Mouse (Mus musculus): ENCODE measurements around the gene Gal3st2c. TPM values are rescaled to one million over a fixed set of nuclear protein-coding genes. Genes with fewer than 3 reads are reported as not detected.

Gene Gal3st2c
- polyA plus RNA-seq (2015; fragmentation: Nextera tagmentation; extraction: Ambion mirVana) = not detected in 2 replicates

GRCm38 (mm10) chr1:93990209-93990608, at the start of gene Gal3st2c:
Gene Gal3st2c (plus strand): TSS chr1:93990509.

GRCm38 (mm10) chr1:94020151-94020550, 29.8 kb downstream of the Gal3st2c start, which contains the start of gene Neu4:
Gene Neu4 (plus strand): TSS chr1:94020451.

GRCm38 (mm10) chr1:94052373-94052772, 62.1 kb downstream of the Gal3st2c start, which contains the start of gene Pdcd1:
Gene Pdcd1 (minus strand): TSS chr1:94052553.

Other genes starting within 250 kb of the Gal3st2c start
- 77.8 and 96.4 TPM in 2 replicates for gene Atg4b, start 239.0 kb upstream of the Gal3st2c start, polyA plus RNA-seq (2015; fragmentation: Nextera tagmentation; extraction: Ambion mirVana)
- 19.3 and 19.6 TPM in 2 replicates for gene Thap4, start 235.6 kb upstream of the Gal3st2c start, polyA plus RNA-seq (2015; fragmentation: Nextera tagmentation; extraction: Ambion mirVana)
- gene Dtymk, start 188.6 kb upstream of the Gal3st2c start, polyA plus RNA-seq (2015; fragmentation: Nextera tagmentation; extraction: Ambion mirVana) = 214 and 231 TPM in 2 replicates
- gene Ing5, start 186.5 kb upstream of the Gal3st2c start, polyA plus RNA-seq (2015; fragmentation: Nextera tagmentation; extraction: Ambion mirVana) = 11.7 and 12.3 TPM in 2 replicates
- 7.0 and 7.8 TPM in 2 replicates for gene D2hgdh, start 165.6 kb upstream of the Gal3st2c start, polyA plus RNA-seq (2015; fragmentation: Nextera tagmentation; extraction: Ambion mirVana)
- not detected in 2 replicates for gene Gal3st2, start 129.2 kb upstream of the Gal3st2c start, polyA plus RNA-seq (2015; fragmentation: Nextera tagmentation; extraction: Ambion mirVana)
- not detected in 2 replicates for gene Gal3st2b, start 72.2 kb upstream of the Gal3st2c start, polyA plus RNA-seq (2015; fragmentation: Nextera tagmentation; extraction: Ambion mirVana)
- not detected in 2 replicates for gene Neu4, start 29.9 kb downstream of the Gal3st2c start, polyA plus RNA-seq (2015; fragmentation: Nextera tagmentation; extraction: Ambion mirVana)
- gene Pdcd1, start 62.0 kb downstream of the Gal3st2c start, polyA plus RNA-seq (2015; fragmentation: Nextera tagmentation; extraction: Ambion mirVana) = 0.19 and 0.36 TPM in 2 replicates

Data from spleen, postnatal 0 days (tissue).